Mouse (Mus musculus): ENCODE data around the gene Klk11. TPM values are rescaled to one million over a fixed set of nuclear protein-coding genes. Genes with fewer than 3 reads are reported as not detected.

Gene Klk11
- polyA plus RNA-seq, 1 experiment from 2014 or later: not detected

DNA sequence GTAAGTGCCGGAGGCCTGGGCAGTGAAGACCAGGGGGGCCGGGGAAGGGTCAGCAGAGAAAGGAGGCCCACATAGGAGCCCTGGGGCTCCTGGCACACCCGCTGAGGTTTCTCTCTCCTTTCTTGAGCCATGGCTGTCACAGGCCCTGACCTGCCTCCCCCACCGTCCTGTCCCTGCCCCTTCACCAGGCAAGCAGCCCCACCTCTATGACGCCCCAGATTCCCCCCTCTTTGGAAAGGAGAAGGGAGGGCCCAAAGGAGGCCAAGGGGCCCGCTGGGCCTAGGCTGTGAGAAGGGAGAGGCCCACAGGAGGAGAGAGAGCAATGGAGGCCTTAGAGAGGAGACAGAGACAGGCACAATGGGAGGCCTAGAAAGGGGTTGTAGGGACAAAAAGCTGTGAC, 398 bp downstream of the Klk11 start:
- Histone ChIP-seq H3K4me1 (ENCODE audit: control insufficient read depth, insufficient read depth, low read length) (no peaks in the 10 kb centered on the region), H3K4me2 (replicated peaks; ENCODE audit: low read depth, low read length) (no peak overlapping the region), H3K4me3 (ENCODE audit: low read length) (no peak overlapping the region), H3K9ac (ENCODE audit: low read depth, low read length) (no peak overlapping the region), H3K27me3 (ENCODE audit: control insufficient read depth, insufficient read depth, low read length) (no peaks in the 10 kb centered on the region), H3K9me3 (ENCODE audit: control insufficient read depth, low read length) (no peaks in the 10 kb centered on the region), H3K36me3 (ENCODE audit: control insufficient read depth, insufficient read depth, low read length) (no peaks in the 10 kb centered on the region), H3K27ac (ENCODE audit: low read depth, low read length) (no peak overlapping the region)
- ATAC-seq (ENCODE audit: low FRiP score, low TSS enrichment): no peak
- WGBS: 66% methylated on average over 6 of the region's 6 CpGs

DNA sequence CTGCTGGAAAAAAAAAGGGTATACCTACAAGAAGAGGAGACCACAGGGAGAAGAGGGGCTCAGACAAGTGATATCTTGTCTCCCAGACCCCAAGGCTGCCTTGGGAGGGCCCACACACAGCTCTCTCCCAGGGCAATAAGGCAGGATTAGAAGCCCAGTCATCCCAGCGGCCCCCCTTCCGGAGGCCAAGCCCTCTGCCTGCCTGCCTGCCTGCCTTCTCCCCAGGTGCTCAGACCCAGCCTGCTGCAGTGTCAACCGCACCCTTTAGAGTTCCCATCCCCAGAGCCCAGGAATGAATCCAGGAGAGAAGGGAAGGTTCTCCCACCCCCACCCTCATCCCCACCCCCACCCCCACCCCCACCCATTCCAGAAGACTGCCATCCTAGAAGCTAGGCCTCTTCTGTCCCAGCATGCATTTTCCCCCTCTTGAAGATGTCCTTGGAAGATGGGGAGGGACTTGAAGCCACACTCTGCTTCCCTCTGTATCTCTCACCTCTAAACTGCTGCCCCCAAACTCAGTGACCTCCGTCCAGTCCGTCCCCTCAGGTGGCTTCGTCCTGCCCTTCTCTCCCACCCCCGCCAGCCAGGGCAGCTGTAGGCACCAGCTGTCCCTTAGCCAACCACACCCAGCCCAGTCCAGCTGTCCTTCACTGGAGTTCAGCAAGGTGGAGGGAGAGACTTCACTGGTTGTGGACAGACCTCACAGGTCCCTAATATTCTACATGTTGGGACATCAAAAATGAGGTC, 1.1 kb downstream of the Klk11 start:
- Histone ChIP-seq H3K27ac (ENCODE audit: low read depth, low read length) (no peak overlapping the region), H3K9ac (ENCODE audit: low read depth, low read length) (no peak overlapping the region), H3K4me2 (replicated peaks; ENCODE audit: low read depth, low read length) (no peak overlapping the region), H3K27me3 (ENCODE audit: control insufficient read depth, insufficient read depth, low read length) (no peaks in the 10 kb centered on the region), H3K9me3 (ENCODE audit: control insufficient read depth, low read length) (no peaks in the 10 kb centered on the region), H3K4me1 (ENCODE audit: control insufficient read depth, insufficient read depth, low read length) (no peaks in the 10 kb centered on the region), H3K4me3 (ENCODE audit: low read length) (no peak overlapping the region), H3K36me3 (ENCODE audit: control insufficient read depth, insufficient read depth, low read length) (no peaks in the 10 kb centered on the region)
- 44% methylated on average over 7 of the region's 7 CpGs for WGBS
- ATAC-seq (ENCODE audit: low FRiP score, low TSS enrichment): no peak

DNA sequence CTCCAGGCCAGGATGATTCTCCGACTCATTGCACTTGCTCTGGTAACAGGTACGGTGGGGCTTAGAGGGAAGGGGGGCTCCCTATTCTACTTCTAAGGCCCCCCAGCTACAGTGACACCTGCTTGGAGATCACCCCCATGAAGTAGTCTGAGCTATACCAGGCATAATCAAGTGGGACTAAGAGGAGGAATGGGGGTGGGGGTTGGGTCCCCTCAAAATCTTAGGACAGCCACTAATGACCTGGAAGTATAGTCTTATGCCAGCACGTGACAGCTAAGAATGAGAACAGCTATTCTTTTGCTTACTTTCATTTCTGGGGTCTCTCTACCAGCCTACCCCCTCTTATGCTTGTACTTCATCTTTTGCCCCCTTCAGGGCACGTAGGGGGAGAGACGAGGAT, 2.1 kb downstream of the Klk11 start:
- H3K27ac ChIP-seq (ENCODE audit: low read depth, low read length): no peak overlapping the region
- no peak overlapping the region for H3K4me3 ChIP-seq (ENCODE audit: low read length)
- H3K9me3 ChIP-seq (ENCODE audit: control insufficient read depth, low read length): no peaks in the 10 kb centered on the region
- no peak for ATAC-seq (ENCODE audit: low FRiP score, low TSS enrichment)
- H3K36me3 ChIP-seq (ENCODE audit: control insufficient read depth, insufficient read depth, low read length): no peaks in the 10 kb centered on the region
- no peaks in the 10 kb centered on the region for H3K4me1 ChIP-seq (ENCODE audit: control insufficient read depth, insufficient read depth, low read length)
- no peaks in the 10 kb centered on the region for H3K27me3 ChIP-seq (ENCODE audit: control insufficient read depth, insufficient read depth, low read length)
- H3K4me2 ChIP-seq (replicated peaks; ENCODE audit: low read depth, low read length): no peak overlapping the region
- 80% methylated on average over 5 of the region's 5 CpGs for WGBS
- no peak overlapping the region for H3K9ac ChIP-seq (ENCODE audit: low read depth, low read length)

DNA sequence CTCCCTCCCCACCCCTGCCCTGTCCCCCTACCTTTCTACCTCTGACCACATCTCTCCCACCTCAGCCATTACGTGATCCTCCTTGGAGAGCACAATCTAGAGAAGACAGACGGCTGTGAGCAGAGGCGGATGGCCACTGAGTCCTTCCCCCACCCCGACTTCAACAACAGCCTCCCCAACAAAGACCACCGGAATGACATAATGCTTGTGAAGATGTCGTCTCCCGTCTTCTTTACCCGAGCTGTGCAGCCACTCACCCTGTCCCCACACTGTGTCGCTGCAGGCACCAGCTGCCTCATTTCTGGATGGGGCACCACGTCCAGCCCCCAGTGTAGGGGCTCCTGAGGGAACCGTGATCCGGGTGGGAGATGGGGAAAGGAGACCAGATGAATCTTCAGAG, 3.0 kb downstream of the Klk11 start:
- Histone ChIP-seq H3K4me1 (ENCODE audit: control insufficient read depth, insufficient read depth, low read length) (no peaks in the 10 kb centered on the region), H3K9ac (ENCODE audit: low read depth, low read length) (no peak overlapping the region), H3K4me2 (replicated peaks; ENCODE audit: low read depth, low read length) (no peak overlapping the region), H3K27me3 (ENCODE audit: control insufficient read depth, insufficient read depth, low read length) (no peaks in the 10 kb centered on the region), H3K4me3 (ENCODE audit: low read length) (no peak overlapping the region), H3K9me3 (ENCODE audit: control insufficient read depth, low read length) (no peaks in the 10 kb centered on the region), H3K36me3 (ENCODE audit: control insufficient read depth, insufficient read depth, low read length) (no peaks in the 10 kb centered on the region), H3K27ac (ENCODE audit: low read depth, low read length) (no peak overlapping the region)
- WGBS: 92% methylated on average over 12 of the region's 12 CpGs
- no peak for ATAC-seq (ENCODE audit: low FRiP score, low TSS enrichment)

DNA sequence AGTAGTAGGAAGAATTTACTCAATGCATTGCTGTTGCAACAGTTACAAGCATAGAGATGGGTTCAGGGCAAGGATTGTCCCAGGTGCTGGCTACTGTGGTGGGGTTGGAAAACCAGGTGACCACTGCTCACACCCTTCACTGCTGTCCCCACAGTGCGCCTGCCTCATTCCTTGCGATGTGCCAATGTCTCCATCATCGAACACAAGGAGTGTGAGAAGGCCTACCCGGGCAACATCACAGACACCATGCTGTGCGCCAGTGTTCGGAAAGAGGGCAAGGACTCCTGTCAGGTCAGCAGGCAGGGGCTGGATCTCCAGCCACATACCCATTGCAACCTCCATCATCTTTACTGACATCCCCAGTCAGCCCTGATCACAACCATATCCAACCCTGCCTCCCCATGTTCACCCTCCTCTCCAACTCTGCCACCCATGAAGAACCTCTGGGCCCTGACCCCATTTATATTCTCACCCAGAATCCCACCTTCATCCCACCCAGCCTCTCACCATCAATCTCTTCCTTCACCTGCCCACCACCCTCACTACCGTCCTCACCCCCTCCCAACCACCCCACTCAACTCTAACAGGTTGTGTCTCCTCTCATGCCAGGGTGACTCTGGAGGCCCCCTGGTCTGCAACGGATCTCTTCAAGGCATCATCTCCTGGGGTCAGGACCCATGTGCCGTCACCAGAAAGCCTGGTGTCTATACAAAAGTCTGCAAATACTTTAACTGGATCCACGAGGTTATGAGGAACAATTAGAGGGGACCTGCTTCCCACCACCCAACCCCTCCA, 4.0 kb downstream of the Klk11 start:
- H3K9me3 ChIP-seq (ENCODE audit: control insufficient read depth, low read length): no peaks in the 10 kb centered on the region
- no peak overlapping the region for H3K27ac ChIP-seq (ENCODE audit: low read depth, low read length)
- H3K9ac ChIP-seq (ENCODE audit: low read depth, low read length): no peak overlapping the region
- no peak for ATAC-seq (ENCODE audit: low FRiP score, low TSS enrichment)
- 0 out of 2 replicates have a peak, but pooled peaks cover 4% of the 10 kb centered on the region for H3K4me1 ChIP-seq (ENCODE audit: control insufficient read depth, insufficient read depth, low read length)
- H3K36me3 ChIP-seq (ENCODE audit: control insufficient read depth, insufficient read depth, low read length): no peaks in the 10 kb centered on the region
- 87% methylated on average over 10 of the region's 10 CpGs for WGBS
- H3K27me3 ChIP-seq (ENCODE audit: control insufficient read depth, insufficient read depth, low read length): 0 out of 2 replicates have a peak, but pooled peaks cover 5% of the 10 kb centered on the region
- H3K4me3 ChIP-seq (ENCODE audit: low read length): no peak overlapping the region
- H3K4me2 ChIP-seq (replicated peaks; ENCODE audit: low read depth, low read length): no peak overlapping the region

DNA sequence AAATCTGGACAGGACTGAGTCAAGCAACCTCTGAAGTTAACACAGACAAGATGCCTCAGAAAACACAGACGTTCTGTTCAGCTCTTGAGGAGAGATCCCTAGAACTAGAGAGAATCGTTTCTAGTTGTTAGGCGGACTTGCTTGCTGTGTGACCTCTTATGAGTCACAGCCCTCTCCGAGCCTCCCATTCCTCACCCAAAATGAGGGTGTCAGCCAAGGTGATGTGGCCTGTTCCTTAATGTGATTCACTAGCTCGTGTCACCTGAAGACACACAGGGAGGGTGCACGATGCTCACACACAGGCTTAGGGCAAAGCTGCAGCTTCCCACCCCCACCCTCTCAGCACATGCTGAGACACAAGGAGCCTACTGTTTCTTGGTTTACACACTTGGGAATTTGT, 5.8 kb downstream of the Klk11 start:
- no peak overlapping the region for H3K9ac ChIP-seq (ENCODE audit: low read depth, low read length)
- 73% methylated on average over 6 of the region's 6 CpGs for WGBS
- H3K27ac ChIP-seq (ENCODE audit: low read depth, low read length): no peak overlapping the region
- H3K27me3 ChIP-seq (ENCODE audit: control insufficient read depth, insufficient read depth, low read length): 0 out of 2 replicates have a peak, but pooled peaks cover 6% of the 10 kb centered on the region
- H3K4me1 ChIP-seq (ENCODE audit: control insufficient read depth, insufficient read depth, low read length): 0 out of 2 replicates have a peak, but pooled peaks cover 4% of the 10 kb centered on the region
- no peak overlapping the region for H3K4me3 ChIP-seq (ENCODE audit: low read length)
- no peak for ATAC-seq (ENCODE audit: low FRiP score, low TSS enrichment)
- no peaks in the 10 kb centered on the region for H3K9me3 ChIP-seq (ENCODE audit: control insufficient read depth, low read length)
- H3K36me3 ChIP-seq (ENCODE audit: control insufficient read depth, insufficient read depth, low read length): no peaks in the 10 kb centered on the region
- H3K4me2 ChIP-seq (replicated peaks; ENCODE audit: low read depth, low read length): no peak overlapping the region

DNA sequence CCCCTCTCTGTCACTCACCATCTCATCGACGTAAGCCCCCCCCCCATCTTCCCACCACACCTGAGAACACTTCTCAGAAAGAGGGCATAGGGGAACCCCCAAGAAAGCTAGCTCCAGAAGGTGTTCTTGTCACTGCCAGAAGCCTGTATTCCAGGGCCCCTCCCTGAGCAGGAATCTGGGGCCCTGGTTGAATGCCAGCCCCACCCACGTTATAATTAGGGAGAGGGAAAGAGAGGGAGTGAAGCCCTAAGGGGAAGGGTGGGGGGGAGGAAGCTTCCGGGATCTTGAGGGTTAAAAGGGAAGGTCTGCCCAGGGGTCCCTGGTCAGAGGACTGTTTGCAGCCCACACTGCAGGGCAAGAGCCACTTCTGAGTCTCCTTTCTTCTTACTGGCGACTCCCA, 6.3 kb downstream of the Klk11 start, which contains the start of gene Klk10:
Gene Klk10, plus strand, starts transcription at position 290 of the 400 bp plus-strand sequence.
- 0 out of 2 replicates have a peak, but pooled peaks cover 4% of the 10 kb centered on the region for H3K4me1 ChIP-seq (ENCODE audit: control insufficient read depth, insufficient read depth, low read length)
- WGBS: 49% methylated on average over 5 of the region's 5 CpGs
- no peaks in the 10 kb centered on the region for H3K9me3 ChIP-seq (ENCODE audit: control insufficient read depth, low read length)

DNA sequence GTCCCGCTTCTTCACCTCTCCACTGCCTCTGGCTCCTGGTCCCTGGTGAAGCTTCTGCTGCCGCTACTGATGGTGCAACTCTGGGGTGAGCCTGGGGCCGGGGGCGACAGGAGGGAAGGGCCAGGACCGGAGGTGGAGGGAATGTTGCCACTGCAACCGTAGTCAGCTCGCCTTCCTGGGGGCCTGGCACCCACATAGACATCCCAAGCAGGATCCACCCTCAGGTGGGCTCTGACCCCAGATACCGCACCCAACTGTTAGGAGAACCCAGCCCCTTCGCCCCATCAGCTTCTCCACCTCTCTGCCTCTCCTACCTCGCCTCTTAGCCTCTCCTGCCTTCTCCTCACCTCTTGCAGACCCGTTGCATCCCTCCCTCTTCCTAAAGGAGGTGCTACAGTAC, 7.1 kb downstream of the Klk11 start:
- H3K36me3 ChIP-seq (ENCODE audit: control insufficient read depth, insufficient read depth, low read length): no peaks in the 10 kb centered on the region
- no peak for ATAC-seq (ENCODE audit: low FRiP score, low TSS enrichment)
- H3K4me2 ChIP-seq (replicated peaks; ENCODE audit: low read depth, low read length): no peak overlapping the region
- no peak overlapping the region for H3K4me3 ChIP-seq (ENCODE audit: low read length)
- H3K9ac ChIP-seq (ENCODE audit: low read depth, low read length): no peak overlapping the region
- H3K27ac ChIP-seq (ENCODE audit: low read depth, low read length): no peak overlapping the region
- 92% methylated on average over 11 of the region's 11 CpGs for WGBS
- H3K27me3 ChIP-seq (ENCODE audit: control insufficient read depth, insufficient read depth, low read length): 0 out of 2 replicates have a peak, but pooled peaks cover 6% of the 10 kb centered on the region
- H3K4me1 ChIP-seq (ENCODE audit: control insufficient read depth, insufficient read depth, low read length): 0 out of 2 replicates have a peak, but pooled peaks cover 4% of the 10 kb centered on the region
- no peaks in the 10 kb centered on the region for H3K9me3 ChIP-seq (ENCODE audit: control insufficient read depth, low read length)

More for the DNA sequence above, 6.3 kb downstream of the Klk11 start, which contains the start of gene Klk10:
- H3K27ac ChIP-seq (ENCODE audit: low read depth, low read length): no peak within 1 kb of the TSS
- H3K27me3 ChIP-seq (ENCODE audit: control insufficient read depth, insufficient read depth, low read length): 0 out of 2 replicates have a peak, but pooled peaks cover 6% of the 10 kb centered on the region
- no peak within 1 kb of the TSS for H3K9ac ChIP-seq (ENCODE audit: low read depth, low read length)
- no peaks in the 10 kb centered on the region for H3K36me3 ChIP-seq (ENCODE audit: control insufficient read depth, insufficient read depth, low read length)
- ATAC-seq (ENCODE audit: low FRiP score, low TSS enrichment): no peak
- H3K4me2 ChIP-seq (replicated peaks; ENCODE audit: low read depth, low read length): no peak within 1 kb of the TSS
- no peak within 1 kb of the TSS for H3K4me3 ChIP-seq (ENCODE audit: low read length)
